Mouse (Mus musculus): ENCODE data around the gene Gm48552. TPM values are rescaled to one million over a fixed set of nuclear protein-coding genes. Genes with fewer than 3 reads are reported as not detected.

Gene Gm48552
- polyA plus RNA-seq, 1 experiment from 2014 or later: 0.98 TPM

DNA sequence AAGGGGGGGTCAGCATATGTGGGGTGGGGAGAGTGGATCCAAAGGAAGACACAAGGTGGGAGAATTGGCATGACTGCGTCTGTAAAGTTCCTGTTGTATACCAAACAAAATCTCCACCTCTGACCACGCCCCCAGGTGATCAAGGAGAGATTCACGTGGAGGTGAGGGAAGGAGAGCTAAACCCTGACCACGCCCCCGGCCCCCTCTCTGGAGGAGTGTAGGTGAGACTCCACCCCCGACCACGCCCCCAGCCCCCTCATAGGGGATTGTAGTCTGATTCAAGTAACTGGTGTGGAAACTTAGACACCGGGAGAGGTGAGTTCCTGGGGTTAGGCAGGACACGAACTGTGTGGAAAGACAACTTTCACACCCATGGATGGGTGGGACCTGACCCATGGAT is 15.3 kb downstream of the Gm48552 start:
- Histone ChIP-seq H3K36me3 (peaks cover 37% of the 10 kb centered on the region), H3K9ac (no peak overlapping the region), H3K4me3 (no peak overlapping the region), H3K9me3 (replicated peaks) (no peaks in the 10 kb centered on the region), H3K4me1 (peaks cover 75% of the 10 kb centered on the region), H3K27ac (no peak overlapping the region), H3K27me3 (replicated peaks) (peaks cover 75% of the 10 kb centered on the region), H3K4me2 (no peak overlapping the region)
- no peak for ATAC-seq
- 26% methylated on average over 9 of the region's 9 CpGs for whole genome bisulfite sequencing (ENCODE audit: insufficient replicate concordance)

DNA sequence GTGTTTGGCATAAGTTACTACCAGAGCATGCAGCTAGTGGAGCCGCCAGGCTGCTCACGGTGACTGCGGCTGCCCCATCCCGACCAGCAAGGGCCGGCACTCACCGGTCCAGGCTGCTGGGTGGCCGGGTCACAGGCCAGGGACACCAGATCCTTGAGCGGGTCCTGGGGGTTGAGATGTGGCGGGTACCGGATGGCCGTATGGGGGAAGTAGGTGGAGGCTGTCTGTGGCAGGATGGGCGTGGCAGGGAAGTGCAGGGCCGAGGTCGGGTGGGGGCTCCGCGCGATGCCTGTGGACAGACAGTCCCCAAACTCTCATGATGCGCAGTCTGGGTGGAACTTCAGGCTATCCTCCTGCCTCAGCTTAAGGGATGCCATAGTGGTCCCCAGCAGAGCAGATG is 15.9 kb downstream of the Gm48552 start:
- Histone ChIP-seq H3K36me3 (peaks cover 32% of the 10 kb centered on the region), H3K9me3 (replicated peaks) (no peaks in the 10 kb centered on the region), H3K27me3 (replicated peaks) (peaks cover 79% of the 10 kb centered on the region), H3K4me3 (no peak overlapping the region), H3K9ac (no peak overlapping the region), H3K4me1 (peaks cover 82% of the 10 kb centered on the region), H3K27ac (no peak overlapping the region), H3K4me2 (0 out of 2 replicates have a peak overlapping the region, but pooled peaks have one; percentile 2)
- 30% methylated on average over 18 of the region's 18 CpGs for WGBS (ENCODE audit: insufficient replicate concordance)
- no peak for ATAC-seq

DNA sequence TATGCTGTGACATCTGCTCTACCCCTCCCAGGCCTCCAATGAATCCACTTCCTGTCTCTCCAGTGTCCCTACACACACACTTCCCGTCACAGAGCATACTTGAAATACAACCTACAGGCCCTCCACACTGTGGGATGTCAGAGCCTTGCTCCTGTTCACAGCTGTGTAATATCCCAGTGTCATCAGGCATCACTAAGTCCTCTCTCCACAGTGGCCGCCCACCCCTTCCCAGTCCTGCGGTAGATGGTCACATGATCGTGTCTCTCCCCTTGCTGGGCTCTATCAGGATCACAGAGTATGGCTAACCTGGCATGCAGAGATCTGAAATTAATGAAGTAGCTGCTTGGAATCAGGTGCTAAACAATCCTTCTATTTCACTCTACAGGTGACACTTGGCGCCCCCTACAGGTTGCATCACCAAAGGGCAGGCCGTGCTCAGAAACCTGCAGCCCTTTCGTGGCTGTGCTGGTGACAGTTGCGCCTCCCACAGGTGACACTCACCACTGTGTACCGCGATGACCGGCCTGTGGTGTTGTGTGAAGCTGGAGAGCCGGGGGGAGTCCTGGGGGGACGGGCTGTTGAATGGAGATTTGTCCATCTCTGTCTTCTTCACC is 16.9 kb downstream of the Gm48552 start:
- ATAC-seq: no peak
- Histone ChIP-seq H3K4me2 (no peak overlapping the region), H3K27me3 (replicated peaks) (peaks cover 70% of the 10 kb centered on the region), H3K4me1 (peaks cover 91% of the 10 kb centered on the region), H3K36me3 (peaks cover 22% of the 10 kb centered on the region), H3K4me3 (no peak overlapping the region), H3K9ac (no peak overlapping the region), H3K27ac (no peak overlapping the region), H3K9me3 (replicated peaks) (no peaks in the 10 kb centered on the region)
- 36% methylated on average over 13 of the region's 13 CpGs for WGBS (ENCODE audit: insufficient replicate concordance)

DNA sequence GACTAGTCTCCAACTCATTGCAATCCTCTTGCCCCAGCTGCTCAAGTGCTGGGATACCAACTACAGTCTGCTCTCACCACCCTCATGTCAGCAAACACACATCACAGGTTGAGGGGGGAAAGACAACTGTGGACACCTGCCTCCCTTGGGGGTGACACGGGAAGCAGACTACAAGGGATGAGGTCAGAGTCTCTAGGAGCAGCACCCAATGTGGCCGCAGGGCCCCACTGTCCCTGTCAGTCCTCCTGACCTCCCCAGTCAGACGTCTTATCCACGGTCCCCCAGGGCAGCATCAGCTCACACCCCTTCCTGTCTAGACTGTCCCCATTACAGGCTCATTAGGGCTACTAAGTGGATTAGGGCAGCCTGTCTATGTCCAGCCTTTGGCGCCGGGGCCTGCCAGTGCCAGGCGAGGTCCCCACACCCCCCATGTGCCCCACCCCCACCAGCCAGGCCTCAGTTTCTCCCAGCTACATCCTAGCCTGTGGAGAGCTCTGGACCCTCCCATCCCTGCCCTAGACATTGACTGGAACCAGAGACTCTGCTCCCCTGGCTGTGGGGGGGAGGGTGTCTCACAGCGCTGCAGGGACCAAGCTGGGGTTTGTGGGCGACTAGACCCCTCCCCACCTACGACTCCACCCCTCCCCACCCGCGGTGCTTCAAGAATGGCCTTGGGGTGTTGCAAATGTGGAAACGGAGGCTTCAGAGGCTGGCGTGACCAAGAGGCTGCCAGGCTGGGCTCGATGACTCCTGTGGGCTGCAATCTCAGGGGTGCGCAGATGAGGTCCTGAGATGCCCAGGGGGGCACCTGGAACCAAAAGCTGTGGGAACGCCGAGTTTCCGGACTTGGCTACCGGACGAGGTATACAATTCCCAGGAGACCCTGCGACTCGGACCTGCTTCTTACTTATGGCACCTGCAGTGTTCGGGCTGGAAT is 18.0 kb downstream of the Gm48552 start:
- no peak overlapping the region for H3K27ac ChIP-seq
- peaks cover 19% of the 10 kb centered on the region; the same call in 1 of the 2 replicates for H3K36me3 ChIP-seq
- H3K27me3 ChIP-seq (replicated peaks): peaks cover 70% of the 10 kb centered on the region
- H3K4me3 ChIP-seq: peak overlapping the region; percentile 28
- WGBS (ENCODE audit: insufficient replicate concordance): 19% methylated on average over 24 of the region's 24 CpGs
- peak overlapping the region; percentile 50 for H3K4me2 ChIP-seq
- no peak for ATAC-seq
- H3K9ac ChIP-seq: no peak overlapping the region; the same call in 1 of the 2 replicates
- peaks cover 92% of the 10 kb centered on the region for H3K4me1 ChIP-seq
- no peaks in the 10 kb centered on the region for H3K9me3 ChIP-seq (replicated peaks)

DNA sequence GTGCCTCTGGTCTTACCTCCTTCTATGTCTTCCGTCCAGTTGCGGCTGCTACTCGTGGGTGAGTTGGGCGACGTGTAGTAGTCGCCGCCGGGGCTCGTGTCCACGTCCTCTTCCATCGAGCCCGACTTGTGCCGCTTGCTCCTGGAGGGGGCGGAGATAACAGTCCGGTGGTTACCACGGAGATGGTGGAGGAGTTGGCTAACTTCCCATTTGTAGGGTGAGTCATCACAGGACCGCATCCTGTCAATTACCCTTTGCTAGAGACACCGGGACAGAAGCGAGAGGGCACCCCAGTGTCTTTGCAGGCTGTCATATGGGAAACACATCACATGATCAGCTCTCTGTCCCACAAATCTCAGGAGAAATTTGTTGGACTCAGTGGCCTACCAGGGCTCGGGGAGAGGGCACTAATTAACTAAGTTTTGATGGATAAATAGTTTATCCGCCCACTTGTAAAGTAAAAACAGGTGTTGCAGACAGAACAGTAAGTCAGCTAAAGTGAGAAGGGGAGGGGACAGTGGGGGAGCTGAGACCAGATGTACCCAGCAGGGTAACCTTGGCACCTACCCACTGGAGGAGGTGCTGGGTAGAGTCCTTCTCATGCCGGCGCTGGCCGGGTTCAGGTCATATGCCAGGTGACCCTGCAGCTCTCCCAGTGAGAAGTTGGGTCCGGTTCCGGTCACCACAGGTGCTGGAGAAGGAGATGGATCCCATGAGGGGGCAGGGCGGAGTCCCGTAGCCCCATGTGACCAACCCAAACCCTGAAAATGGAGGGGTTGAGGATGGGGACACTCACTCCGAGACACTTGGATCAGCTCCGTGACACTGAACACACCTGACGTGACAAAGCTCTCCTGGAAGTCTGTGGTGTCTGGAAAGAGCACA is 19.0 kb downstream of the Gm48552 start:
- no peak for ATAC-seq
- Histone ChIP-seq H3K27me3 (replicated peaks) (peaks cover 64% of the 10 kb centered on the region), H3K36me3 (peaks cover 19% of the 10 kb centered on the region; the same call in 1 of the 2 replicates), H3K4me3 (peak overlapping the region; percentile 28), H3K9me3 (replicated peaks) (no peaks in the 10 kb centered on the region), H3K27ac (peak overlapping the region; percentile 42), H3K4me2 (peak overlapping the region; percentile 50), H3K4me1 (peaks cover 92% of the 10 kb centered on the region), H3K9ac (no peak overlapping the region)
- 16% methylated on average over 31 of the region's 31 CpGs for WGBS (ENCODE audit: insufficient replicate concordance)

DNA sequence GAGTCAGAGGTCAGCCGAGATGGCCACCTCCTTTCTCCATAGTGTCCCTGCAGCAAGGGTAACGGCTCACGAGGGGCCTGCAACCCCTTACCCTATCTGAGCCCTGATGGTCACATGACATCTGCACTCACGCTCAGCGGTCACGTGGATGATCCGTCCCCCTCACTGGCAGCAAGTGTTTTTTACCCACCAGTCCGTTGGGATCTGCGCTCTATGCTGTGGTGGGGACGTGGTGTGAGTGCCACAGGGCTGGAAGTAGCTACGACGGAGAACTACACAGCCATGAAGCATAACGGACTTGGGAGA is 19.6 kb downstream of the Gm48552 start:
- Histone ChIP-seq H3K36me3 (peaks cover 19% of the 10 kb centered on the region; the same call in 1 of the 2 replicates), H3K9me3 (replicated peaks) (no peaks in the 10 kb centered on the region), H3K27ac (peak overlapping the region; percentile 42), H3K9ac (no peak overlapping the region), H3K4me3 (no peak overlapping the region), H3K27me3 (replicated peaks) (peaks cover 58% of the 10 kb centered on the region), H3K4me1 (peaks cover 92% of the 10 kb centered on the region), H3K4me2 (peak overlapping the region; percentile 50)
- WGBS (ENCODE audit: insufficient replicate concordance): 27% methylated on average over 13 of the region's 13 CpGs
- ATAC-seq: peak; percentile 3; the same call in 1 of the 2 replicates

DNA sequence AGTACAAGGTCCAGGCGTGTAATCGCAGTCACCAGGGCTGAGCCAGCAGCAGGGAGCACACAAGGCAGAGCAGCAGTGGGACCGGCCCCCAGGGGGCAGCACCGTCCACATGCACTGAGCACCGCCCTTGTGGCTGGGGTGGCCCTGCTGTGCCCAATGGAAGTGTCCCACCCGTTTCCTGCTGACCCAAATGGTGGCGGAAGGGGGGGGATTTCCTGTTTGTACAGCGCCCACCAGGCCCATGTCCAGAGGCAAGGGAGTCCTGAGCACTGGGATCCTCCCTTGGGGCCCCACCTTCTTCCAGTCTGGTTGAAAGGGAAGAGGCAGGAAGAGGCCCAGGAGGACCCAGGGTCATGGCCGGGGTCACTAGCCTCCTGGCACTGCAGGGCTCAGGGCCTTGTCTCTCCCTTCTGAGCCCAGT is 20.1 kb downstream of the Gm48552 start:
- no peaks in the 10 kb centered on the region for H3K9me3 ChIP-seq (replicated peaks)
- peaks cover 94% of the 10 kb centered on the region for H3K4me1 ChIP-seq
- peak overlapping the region; percentile 50 for H3K4me2 ChIP-seq
- peaks cover 19% of the 10 kb centered on the region; the same call in 1 of the 2 replicates for H3K36me3 ChIP-seq
- H3K9ac ChIP-seq: no peak overlapping the region
- peak overlapping the region; percentile 42 for H3K27ac ChIP-seq
- H3K4me3 ChIP-seq: no peak overlapping the region
- 4% methylated on average over 8 of the region's 9 CpGs for WGBS (ENCODE audit: insufficient replicate concordance)
- peak; percentile 67 for ATAC-seq
- peaks cover 54% of the 10 kb centered on the region for H3K27me3 ChIP-seq (replicated peaks)

DNA sequence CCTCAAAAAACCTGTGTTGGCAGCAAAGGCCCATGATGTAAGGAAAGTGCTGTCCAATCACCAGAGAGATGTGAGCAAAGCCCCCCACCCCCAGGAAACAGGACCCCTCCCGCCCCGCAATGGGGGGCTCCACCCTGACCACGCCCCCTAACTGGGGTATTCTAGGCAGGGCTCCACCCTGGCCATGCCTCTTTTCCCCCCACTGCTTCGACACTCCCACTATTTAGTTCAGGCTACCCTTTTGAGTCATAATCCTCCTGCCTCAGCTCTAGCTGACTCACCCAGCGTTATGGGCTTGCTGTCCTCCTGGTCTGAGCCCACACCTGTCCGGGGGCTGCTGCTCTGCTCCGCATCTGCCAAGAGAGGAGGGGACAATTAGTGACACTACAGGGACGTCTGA is 20.5 kb downstream of the Gm48552 start:
- H3K9ac ChIP-seq: 0 out of 2 replicates have a peak overlapping the region, but pooled peaks have one; percentile 8
- peaks cover 50% of the 10 kb centered on the region for H3K27me3 ChIP-seq (replicated peaks)
- H3K4me3 ChIP-seq: no peak overlapping the region
- no peaks in the 10 kb centered on the region for H3K9me3 ChIP-seq (replicated peaks)
- ATAC-seq: no peak
- H3K36me3 ChIP-seq: peaks cover 17% of the 10 kb centered on the region; the same call in 1 of the 2 replicates
- H3K4me2 ChIP-seq: peak overlapping the region; percentile 50
- WGBS (ENCODE audit: insufficient replicate concordance): 11% methylated on average over 8 of the region's 8 CpGs
- peaks cover 94% of the 10 kb centered on the region for H3K4me1 ChIP-seq
- H3K27ac ChIP-seq: peak overlapping the region; percentile 42

DNA sequence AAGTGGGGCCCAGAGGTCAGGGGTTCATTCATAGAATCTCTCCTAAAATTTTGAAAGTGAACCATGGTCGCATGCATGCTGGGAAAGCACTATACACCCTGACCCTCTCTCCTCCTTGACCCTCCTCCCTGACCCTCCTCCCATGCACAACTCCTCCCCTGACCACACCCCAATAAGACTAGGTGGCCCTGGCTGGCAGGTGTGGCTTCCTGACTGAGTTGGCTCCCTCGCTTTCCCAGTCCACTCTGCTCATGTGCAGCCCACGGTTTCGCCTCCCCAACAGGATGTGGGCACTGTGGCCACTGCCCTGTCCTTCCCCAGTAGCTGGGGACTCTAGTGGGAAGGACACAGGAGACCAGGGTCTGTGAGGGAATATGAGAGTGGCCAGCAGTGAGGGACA is 21.5 kb downstream of the Gm48552 start:
- Histone ChIP-seq H3K27me3 (replicated peaks) (peaks cover 41% of the 10 kb centered on the region), H3K36me3 (0 out of 2 replicates have a peak, but pooled peaks cover 12% of the 10 kb centered on the region), H3K9ac (0 out of 2 replicates have a peak overlapping the region, but pooled peaks have one; percentile 8), H3K4me3 (no peak overlapping the region; the same call in 1 of the 2 replicates), H3K4me1 (peaks cover 94% of the 10 kb centered on the region), H3K27ac (peak overlapping the region; percentile 52; the same call in 1 of the 2 replicates), H3K9me3 (replicated peaks) (no peaks in the 10 kb centered on the region), H3K4me2 (peak overlapping the region; percentile 50)
- no peak for ATAC-seq
- WGBS (ENCODE audit: insufficient replicate concordance): 27% methylated on average over 4 of the region's 4 CpGs

DNA sequence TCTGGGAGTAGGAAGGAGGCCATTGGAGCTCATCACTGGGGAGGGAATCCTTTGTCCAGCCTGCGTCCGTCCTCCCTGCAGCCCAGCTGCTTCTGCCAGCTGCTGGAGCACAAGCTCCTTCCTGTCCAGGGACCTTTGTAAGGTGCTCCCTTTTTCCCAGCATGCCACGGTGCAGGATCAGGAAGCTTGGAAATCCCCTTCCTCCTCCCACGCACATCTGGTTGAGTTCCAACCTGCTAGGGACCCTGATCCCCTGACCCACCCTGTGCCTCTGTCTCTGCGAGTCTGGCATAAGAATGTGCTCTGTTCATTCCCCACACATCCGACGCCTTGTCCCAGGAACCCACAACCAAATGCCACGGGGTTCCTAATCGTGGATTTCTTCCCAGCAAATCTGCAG is 22.2 kb downstream of the Gm48552 start:
- H3K36me3 ChIP-seq: 0 out of 2 replicates have a peak, but pooled peaks cover 6% of the 10 kb centered on the region
- ATAC-seq: no peak
- peak overlapping the region; percentile 50 for H3K4me2 ChIP-seq
- H3K27ac ChIP-seq: peak overlapping the region; percentile 52
- H3K27me3 ChIP-seq (replicated peaks): peaks cover 35% of the 10 kb centered on the region
- H3K9ac ChIP-seq: no peak overlapping the region
- no peak overlapping the region for H3K4me3 ChIP-seq
- no peaks in the 10 kb centered on the region for H3K9me3 ChIP-seq (replicated peaks)
- H3K4me1 ChIP-seq: peaks cover 94% of the 10 kb centered on the region
- 73% methylated on average over 9 of the region's 9 CpGs for WGBS (ENCODE audit: insufficient replicate concordance)

Measured in liver, embryonic 12.5 days (tissue).